Mouse (Mus musculus) ES-E14 (cell line): ENCODE data around the gene Ndfip2.

Source experiments
- HCFC1 ChIP-seq: IDR thresholded peaks from 2 replicates; pipeline ENCODE4 v1.6.1; 2012; ENCODE audit warnings: low read length, inconsistent platforms, borderline replicate concordance; ENCODE audit not compliant: insufficient read depth
- MAFK ChIP-seq: IDR thresholded peaks from 2 replicates; pipeline ENCODE4 v1.6.1; 2014; ENCODE audit warnings: mild to moderate bottlenecking, low read depth, low read length, inconsistent platforms; ENCODE audit not compliant: insufficient read depth
- ZC3H11A ChIP-seq: IDR thresholded peaks from 2 replicates; pipeline ENCODE4 v1.6.1; 2012; ENCODE audit warnings: low read depth, mild to moderate bottlenecking, inconsistent platforms, low read length, borderline replicate concordance
- ZNF384 ChIP-seq: IDR thresholded peaks from 2 replicates; pipeline ENCODE4 v1.6.1; 2012; ENCODE audit warnings: low read depth, low read length, inconsistent platforms

GRCm38 (mm10) chr14:105258379-105259034, at the start of gene Ndfip2:
- no peak; the same call in 1 of the 2 replicates for TF ChIP-seq HCFC1
- TF ChIP-seq MAFK, result no peak
- TF ChIP-seq ZC3H11A, result no peak
- TF ChIP-seq ZNF384, result peak; percentile 89
